Mouse (Mus musculus) lung, adult 2 months (tissue): Measurements from ENCODE around the gene BC025920.

Experiments used
- CTCF ChIP-seq: fragments of 200-500 bp; IDR thresholded peaks from 2 replicates; pipeline ENCODE4 v1.5.1; 2011; ENCODE audit warnings: mild to moderate bottlenecking, low read length, control low read depth; ENCODE audit not compliant: insufficient read depth
- POLR2A ChIP-seq: fragments of 200-500 bp; IDR thresholded peaks from 2 replicates; pipeline ENCODE4 v1.6.1; 2011; ENCODE audit warnings: low read depth, mild to moderate bottlenecking, control low read depth, low read length, borderline replicate concordance; ENCODE audit errors: extremely low read depth

GRCm38 (mm10) chr10:81575208-81575631 lies 30.9 kb upstream of the BC025920 start:
- TF ChIP-seq CTCF (no peak), POLR2A (peak; percentile 19; the same call in 1 of the 2 replicates)
